In genomic region chr12:30912048-30912381, GRCm38 (mm10) we compare ENCODE assay signal across 8 mouse cellular contexts. TPM values are rescaled to one million over a fixed set of nuclear protein-coding genes. Genes with fewer than 3 reads are reported as not detected.
DNase-seq lines count a peak whose midpoint lies in the region; ATAC-seq and TF ChIP-seq lines count a peak whose summit lies in the region.

No protein-coding gene starts in this region.

- 0% methylated on average over 18 of the region's 19 CpGs for WGBS in neural tube, embryonic 11.5 days
- WGBS in liver, adult 2 months = 1% methylated on average over 19 of the region's 19 CpGs
- 1% methylated on average over 19 of the region's 19 CpGs for WGBS in midbrain, embryonic 15.5 days
- whole genome bisulfite sequencing in stomach, embryonic 15.5 days = under 1% methylated on average over 19 of the region's 19 CpGs

- H3K36me3 ChIP-seq in neural tube, embryonic 11.5 days (ENCODE audit: control insufficient read depth, insufficient read depth, low read length) = no peaks in the 10 kb centered on the region
- H3K36me3 ChIP-seq in liver, adult 2 months (ENCODE audit: control insufficient read depth, insufficient read depth, low read length) = no peaks in the 10 kb centered on the region; the same call in 1 of the 2 replicates
- no peaks in the 10 kb centered on the region for H3K36me3 ChIP-seq in midbrain, embryonic 15.5 days (replicated peaks)
- H3K36me3 ChIP-seq in stomach, embryonic 15.5 days = no peaks in the 10 kb centered on the region

- peaks cover 9% of the 10 kb centered on the region; the same call in 1 of the 2 replicates for H3K79me2 ChIP-seq in liver, adult 2 months (ENCODE audit: control insufficient read depth, insufficient read depth, low read length)

- no peak for TF ChIP-seq POLR2A in cortical plate, adult 2 months (IDR thresholded peaks at IDR 0.05; ENCODE audit: extremely low read depth, insufficient read depth, low read length)
- no peak for TF ChIP-seq POLR2A in liver, adult 2 months (IDR thresholded peaks at IDR 0.05; ENCODE audit: extremely low read depth, insufficient read depth, low read length)

- ATAC-seq in neural tube, embryonic 11.5 days (ENCODE audit: insufficient read depth, low FRiP score, low TSS enrichment) = peak; percentile 76
- ATAC-seq in midbrain, embryonic 15.5 days (replicated peaks) = no peak; the same call in none of the 2 replicates
- peak; percentile 82 for ATAC-seq in stomach, embryonic 15.5 days (ENCODE audit: insufficient read depth, low FRiP score, low read depth)

- H3K27ac ChIP-seq in neural tube, embryonic 11.5 days (ENCODE audit: low read depth, low read length) = no peak overlapping the region
- no peak overlapping the region for H3K27ac ChIP-seq in cortical plate, adult 2 months (ENCODE audit: insufficient read depth, low read length)
- H3K27ac ChIP-seq in liver, adult 2 months (replicated peaks; ENCODE audit: insufficient read depth, low read depth, low read length) = peak overlapping the region; percentile 71
- H3K27ac ChIP-seq in midbrain, embryonic 15.5 days = peak overlapping the region; percentile 74
- peak overlapping the region; percentile 73 for H3K27ac ChIP-seq in stomach, embryonic 15.5 days

- H3K27me3 ChIP-seq in neural tube, embryonic 11.5 days (ENCODE audit: control insufficient read depth, insufficient read depth, low read length) = no peaks in the 10 kb centered on the region
- no peaks in the 10 kb centered on the region for H3K27me3 ChIP-seq in liver, adult 2 months (ENCODE audit: control insufficient read depth, insufficient read depth, low read length)
- H3K27me3 ChIP-seq in midbrain, embryonic 15.5 days (replicated peaks) = no peaks in the 10 kb centered on the region
- H3K27me3 ChIP-seq in stomach, embryonic 15.5 days (replicated peaks) = no peaks in the 10 kb centered on the region

- no peak for TF ChIP-seq CTCF in cortical plate, adult 2 months (IDR thresholded peaks at IDR 0.05; ENCODE audit: extremely low read depth, insufficient read depth, low read length)
- TF ChIP-seq CTCF in liver, adult 2 months (IDR thresholded peaks at IDR 0.05; ENCODE audit: low read depth, low read length) = no peak

- peaks cover 6% of the 10 kb centered on the region for H3K4me1 ChIP-seq in neural tube, embryonic 11.5 days (ENCODE audit: control insufficient read depth, insufficient read depth, low read length)
- peaks cover 6% of the 10 kb centered on the region for H3K4me1 ChIP-seq in cortical plate, adult 2 months (ENCODE audit: control insufficient read depth, insufficient read depth, low read length)
- peaks cover 3% of the 10 kb centered on the region; the same call in 1 of the 2 replicates for H3K4me1 ChIP-seq in liver, adult 2 months (ENCODE audit: control insufficient read depth, insufficient read depth, low read length)
- H3K4me1 ChIP-seq in midbrain, embryonic 15.5 days = peaks cover 22% of the 10 kb centered on the region
- peaks cover 13% of the 10 kb centered on the region for H3K4me1 ChIP-seq in stomach, embryonic 15.5 days

- H3K4me3 ChIP-seq in neural tube, embryonic 11.5 days (ENCODE audit: low read depth, low read length) = peak overlapping the region; percentile 74
- peak overlapping the region; percentile 83 for H3K4me3 ChIP-seq in cortical plate, adult 2 months (ENCODE audit: insufficient read depth, low read length)
- H3K4me3 ChIP-seq in liver, adult 2 months (ENCODE audit: insufficient read depth, low read depth, low read length) = peak overlapping the region; percentile 82
- peak overlapping the region; percentile 64 for H3K4me3 ChIP-seq in midbrain, embryonic 15.5 days
- peak overlapping the region; percentile 82 for H3K4me3 ChIP-seq in stomach, embryonic 15.5 days (replicated peaks)

- H3K9ac ChIP-seq in neural tube, embryonic 11.5 days (ENCODE audit: low read length) = peak overlapping the region; percentile 73
- peak overlapping the region; percentile 82 for H3K9ac ChIP-seq in liver, adult 2 months (ENCODE audit: low read depth, low read length)
- peak overlapping the region; percentile 72 for H3K9ac ChIP-seq in midbrain, embryonic 15.5 days
- peak overlapping the region; percentile 40 for H3K9ac ChIP-seq in stomach, embryonic 15.5 days

- H3K4me2 ChIP-seq in neural tube, embryonic 11.5 days (ENCODE audit: low read depth) = peak overlapping the region; percentile 86
- peak overlapping the region; percentile 69 for H3K4me2 ChIP-seq in midbrain, embryonic 15.5 days
- H3K4me2 ChIP-seq in stomach, embryonic 15.5 days = peak overlapping the region; percentile 88

- no peaks in the 10 kb centered on the region for H3K9me3 ChIP-seq in neural tube, embryonic 11.5 days (ENCODE audit: control insufficient read depth, low read length)
- H3K9me3 ChIP-seq in midbrain, embryonic 15.5 days = no peaks in the 10 kb centered on the region
- no peaks in the 10 kb centered on the region for H3K9me3 ChIP-seq in stomach, embryonic 15.5 days

- DNase-seq in neural tube, embryonic 11.5 days (ENCODE audit: low spot score) = no peak
- no peak for DNase-seq in neural tube, embryonic 10.5 days (ENCODE audit: extremely low spot score, low spot score)
- peak; percentile 12 for DNase-seq in gastrocnemius, postnatal 25 days
- DNase-seq in kidney, adult 9 months = peak; percentile 84
- DNase-seq in liver, adult 2 months (ENCODE audit: extremely low read depth, low read depth, low spot score) = peak; percentile 47

RNA-seq across cellular contexts. Expression of gene Sh3yl1, which starts 0.5 kb away (rescaled TPM):
- 20.7 and 23.1 TPM in 2 replicates for polyA plus RNA-seq in neural tube, embryonic 11.5 days (2014; fragmentation: Nextera tagmentation; extraction: Ambion mirVana)
- polyA plus RNA-seq in cortical plate, adult 2 months (2012; rRNA removed) = 8.7 and 9.3 TPM in 2 replicates
- total RNA-seq in gastrocnemius, postnatal 25 days (2021) = 1 to 10 TPM in 1 of 2 experiments, under 1 TPM in 1; 0.83 to 1.1 TPM
- 4.2 TPM in 2 replicates for total RNA-seq in liver, adult 2 months (2014; rRNA removed)
- polyA plus RNA-seq in liver, adult 2 months (2012; rRNA removed) = 4.1 and 5.2 TPM in 2 replicates
- 51.0 and 55.8 TPM in 2 replicates for polyA plus RNA-seq in midbrain, embryonic 15.5 days (2015; fragmentation: Nextera tagmentation; extraction: Ambion mirVana)
- 25.7 and 28.4 TPM in 2 replicates for polyA plus RNA-seq in stomach, embryonic 15.5 days (2015; fragmentation: Nextera tagmentation; extraction: Ambion mirVana)

RNA-seq across cellular contexts. Expression of gene Acp1, which starts 0.6 kb away (rescaled TPM):
- polyA plus RNA-seq in neural tube, embryonic 11.5 days (2014; fragmentation: Nextera tagmentation; extraction: Ambion mirVana) = 189 and 194 TPM in 2 replicates
- polyA plus RNA-seq in cortical plate, adult 2 months (2012; rRNA removed) = 19.8 and 21.1 TPM in 2 replicates
- total RNA-seq in gastrocnemius, postnatal 25 days (2021) = 10 to 100 TPM; 32.1 to 33.6 TPM
- total RNA-seq in liver, adult 2 months (2014; rRNA removed) = 64.8 and 75.0 TPM in 2 replicates
- polyA plus RNA-seq in liver, adult 2 months (2012; rRNA removed) = 8.2 and 9.3 TPM in 2 replicates
- 102 and 105 TPM in 2 replicates for polyA plus RNA-seq in midbrain, embryonic 15.5 days (2015; fragmentation: Nextera tagmentation; extraction: Ambion mirVana)
- polyA plus RNA-seq in stomach, embryonic 15.5 days (2015; fragmentation: Nextera tagmentation; extraction: Ambion mirVana) = 151 and 164 TPM in 2 replicates

RNA-seq across cellular contexts. Expression of gene Alkal2, which starts 27.9 kb away (rescaled TPM):
- not detected in 2 replicates for polyA plus RNA-seq in neural tube, embryonic 11.5 days (2014; fragmentation: Nextera tagmentation; extraction: Ambion mirVana)
- polyA plus RNA-seq in cortical plate, adult 2 months (2012; rRNA removed) = 1.1 and 1.3 TPM in 2 replicates
- under 1 TPM; 0.46 to 0.95 TPM for total RNA-seq in gastrocnemius, postnatal 25 days (2021)
- not detected in 2 replicates for total RNA-seq in liver, adult 2 months (2014; rRNA removed)
- polyA plus RNA-seq in liver, adult 2 months (2012; rRNA removed) = not detected in 2 replicates
- polyA plus RNA-seq in midbrain, embryonic 15.5 days (2015; fragmentation: Nextera tagmentation; extraction: Ambion mirVana) = 0.23 and 0.28 TPM in 2 replicates
- polyA plus RNA-seq in stomach, embryonic 15.5 days (2015; fragmentation: Nextera tagmentation; extraction: Ambion mirVana) = 1.4 and 1.8 TPM in 2 replicates

Comparison
In these comparisons a context has a peak if more than half of its experiments do, and no peak if none do; other contexts are left out.
1. DNase-seq: peak in gastrocnemius, postnatal 25 days (single experiment), kidney, adult 9 months (single experiment) and liver, adult 2 months (single experiment); none in neural tube, embryonic 11.5 days (single experiment) and neural tube, embryonic 10.5 days (single experiment).
2. H3K27ac ChIP-seq: peak in liver, adult 2 months (single experiment), midbrain, embryonic 15.5 days (single experiment) and stomach, embryonic 15.5 days (single experiment); none in neural tube, embryonic 11.5 days (single experiment) and cortical plate, adult 2 months (single experiment).
3. Peak in every context shown above with its lines, with median percentiles within 50 percentile points of each other: H3K4me2 ChIP-seq, H3K4me3 ChIP-seq and H3K9ac ChIP-seq.